In the genomic region with DNA sequence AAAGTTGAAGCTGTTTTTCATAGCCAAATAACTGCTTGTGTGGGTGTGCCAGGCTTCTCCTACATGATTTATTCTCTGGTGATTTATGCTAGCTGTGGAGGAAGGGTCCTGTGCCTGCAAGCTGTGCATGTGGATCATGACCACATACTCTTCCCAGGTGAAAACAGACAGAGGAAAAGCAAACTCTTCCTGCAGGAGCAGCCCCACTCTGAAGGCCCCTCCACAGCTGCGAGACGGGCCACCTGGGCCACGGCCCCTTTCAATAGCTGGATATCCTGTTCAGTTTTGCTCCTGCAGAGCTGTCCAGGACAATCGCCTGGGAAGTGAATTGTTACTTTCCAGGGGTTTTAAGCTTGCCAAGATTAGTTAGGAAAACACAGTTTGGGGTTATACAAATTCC, we compare ENCODE assay signal across 11 mouse cellular contexts.
A peak's percentile ranks its signal among the peaks of the same experiment; 100 is the strongest.
DNase-seq lines count a peak whose midpoint lies in the region; ATAC-seq and TF ChIP-seq lines count a peak whose summit lies in the region.
"Had no signal": no experiment of that assay in that cellular context is flagged by ENCODE, and none has a peak within 500 bp of the region (broad histone marks: within the 10 kb centered on the region; RNA-seq: fewer than 3 reads in every experiment).

No protein-coding gene starts in this region.

- H3K9ac ChIP-seq in lung, embryonic 15.5 days: no peak overlapping the region
- H3K9ac ChIP-seq: neural tube, embryonic 13.5 days had no signal

- WGBS in lung, embryonic 15.5 days: 57% methylated on average over 4 of the region's 4 CpGs
- WGBS in lung, adult 2 months: 44% methylated on average over 4 of the region's 4 CpGs
- 12% methylated on average over 4 of the region's 4 CpGs for WGBS in kidney, adult 2 months

- no peaks in the 10 kb centered on the region for H3K36me3 ChIP-seq in lung, embryonic 15.5 days
- no peaks in the 10 kb centered on the region for H3K36me3 ChIP-seq in kidney, adult 2 months (ENCODE audit: control insufficient read depth, insufficient read depth, low read length)
- H3K36me3 ChIP-seq: neural tube, embryonic 13.5 days had no signal

- H3K9me3 ChIP-seq in lung, embryonic 15.5 days: no peaks in the 10 kb centered on the region
- H3K9me3 ChIP-seq: neural tube, embryonic 13.5 days had no signal

- no peak for TF ChIP-seq POLR2A in lung, adult 2 months (IDR thresholded peaks at IDR 0.05; ENCODE audit: borderline replicate concordance, extremely low read depth, low read depth, low read length)
- TF ChIP-seq POLR2A in kidney, adult 2 months (IDR thresholded peaks at IDR 0.05; ENCODE audit: low read depth, low read length): no peak

- no peak overlapping the region for H3K4me3 ChIP-seq in lung, embryonic 15.5 days
- no peak overlapping the region for H3K4me3 ChIP-seq in lung, adult 2 months (replicated peaks; ENCODE audit: extremely low read depth, low read depth, low read length)
- no peak overlapping the region for H3K4me3 ChIP-seq in kidney, adult 2 months (ENCODE audit: insufficient read depth, low read depth, low read length)
- H3K4me3 ChIP-seq: neural tube, embryonic 13.5 days had no signal

- TF ChIP-seq CTCF in lung, adult 2 months (IDR thresholded peaks at IDR 0.05; ENCODE audit: insufficient read depth, low read length): no peak
- no peak for TF ChIP-seq CTCF in kidney, adult 2 months (conservative IDR thresholded peaks at IDR 0.05; ENCODE audit: insufficient read depth, insufficient read length, low read depth, low read length)

- no peaks in the 10 kb centered on the region for H3K4me1 ChIP-seq in lung, embryonic 15.5 days
- H3K4me1 ChIP-seq in lung, adult 2 months (ENCODE audit: control insufficient read depth, insufficient read depth, low read length): no peaks in the 10 kb centered on the region
- H3K4me1 ChIP-seq in kidney, adult 2 months (ENCODE audit: control insufficient read depth, insufficient read depth, low read length): 0 out of 2 replicates have a peak, but pooled peaks cover 3% of the 10 kb centered on the region
- H3K4me1 ChIP-seq: neural tube, embryonic 13.5 days had no signal

- no peak overlapping the region for H3K27ac ChIP-seq in lung, embryonic 15.5 days
- peak overlapping the region; percentile 63 for H3K27ac ChIP-seq in kidney, adult 2 months (ENCODE audit: insufficient read depth, low read depth, low read length)
- H3K27ac ChIP-seq: neural tube, embryonic 13.5 days had no signal

- H3K27me3 ChIP-seq in lung, embryonic 15.5 days: no peaks in the 10 kb centered on the region
- no peaks in the 10 kb centered on the region for H3K27me3 ChIP-seq in kidney, adult 2 months (replicated peaks; ENCODE audit: control insufficient read depth, insufficient read depth, low read length)
- H3K27me3 ChIP-seq: neural tube, embryonic 13.5 days had no signal

- ATAC-seq in lung, embryonic 15.5 days (ENCODE audit: borderline replicate concordance, extremely low read depth, low FRiP score, low TSS enrichment): peak; percentile 57

- H3K4me2 ChIP-seq in lung, embryonic 15.5 days: no peak overlapping the region
- H3K4me2 ChIP-seq: neural tube, embryonic 13.5 days had no signal

- no peak for DNase-seq in lung, adult 2 months
- DNase-seq in forelimb bud, embryonic 11.5 days (ENCODE audit: low read depth, low spot score): peak; percentile 52
- DNase-seq in kidney, adult 2 months: peak; percentile 80
- DNase-seq in mesoderm, embryonic 11.5 days (ENCODE audit: low read depth, low spot score): peak; percentile 65
- DNase-seq in thymus, postnatal 0 days (ENCODE audit: low spot score): no peak
- DNase-seq in cerebellum, adult 11-12 months: no peak
- DNase-seq in c-Kit-positive CD71-positive TER-119-positive erythroid progenitor cells, embryonic 14.5 days (ENCODE audit: low spot score): no peak
- DNase-seq: cerebellum, adult 9-10 months; thymus, postnatal 25 days had no signal

Comparison
In these comparisons a context has a peak if more than half of its experiments do, and no peak if none do; other contexts are left out.
1. DNase-seq: peak in forelimb bud, embryonic 11.5 days (single experiment), kidney, adult 2 months (single experiment) and mesoderm, embryonic 11.5 days (single experiment); none in lung, adult 2 months (single experiment), thymus, postnatal 0 days (single experiment), cerebellum, adult 11-12 months (single experiment) and c-Kit-positive CD71-positive TER-119-positive erythroid progenitor cells, embryonic 14.5 days (single experiment).